Mouse (Mus musculus) stomach, embryonic 16.5 days (tissue): ENCODE data around the gene Rps6kb1. TPM values are rescaled to one million over a fixed set of nuclear protein-coding genes. Genes with fewer than 3 reads are reported as not detected.

Experiments
- microRNA counts: library from miRNA; unstranded; fragments of <30 nt; microRNA quantifications from one replicate; lab custom pipeline; 2016
- microRNA-seq: library from miRNA; unstranded; fragments of <30 nt; microRNA quantifications from one replicate; pipeline ENCODE4, GENCODE M21; 2016
- polyA plus RNA-seq: library from polyadenylated mRNA; unstranded; fragments of >200 nt; fragmentation: Nextera tagmentation; extraction: Ambion mirVana; gene quantifications from 2 replicates; pipeline ENCODE4 v1.2.1, GENCODE M21; 2015

Rps6kb1 gene
- polyA plus RNA-seq, 1 experiment from 2014 or later = 60.0 TPM

MicroRNAs within 50 kb of the gene (microRNA counts, 519-probe panel; counts per million panel counts)
- microRNA mmu-miR-21 (lab: Ali Mortazavi, UCI) = 3,983 counts per million, percentile 92 among the panel's probes with 10 or more counts

Small RNAs within 50 kb of the gene (microRNA-seq; reads per million reads assigned to microRNA genes)
- gene Mir21a = 20,139 reads per million, percentile 97 among the genes with 10 or more reads in this experiment

Other genes with a start within 250 kb of the Rps6kb1 start
- gene Med13, start 187.2 kb downstream of the Rps6kb1 start, polyA plus RNA-seq = 7.2 and 9.1 TPM in 2 replicates
- 62.9 and 68.1 TPM in 2 replicates for gene Rnft1, start 60.1 kb downstream of the Rps6kb1 start, polyA plus RNA-seq
- gene Tubd1, start 186 bp upstream of the Rps6kb1 start, polyA plus RNA-seq = 10.4 and 11.8 TPM in 2 replicates
- 147 and 157 TPM in 2 replicates for gene Vmp1, start 139.0 kb upstream of the Rps6kb1 start, polyA plus RNA-seq
- gene Ptrh2, start 139.2 kb upstream of the Rps6kb1 start, polyA plus RNA-seq = 26.6 and 28.8 TPM in 2 replicates
- 148 and 164 TPM in 2 replicates for gene Cltc, start 212.8 kb upstream of the Rps6kb1 start, polyA plus RNA-seq